Mouse (Mus musculus) E14TG2a.4 (cell line): Measurements from ENCODE around the gene Ddx10.

Experiments
- H3K27me3 ChIP-seq: 2 replicates; pipeline ENCODE4 v1.6.1; 2014; ENCODE audit warnings: low read length, control low read depth; ENCODE audit not compliant: insufficient read depth
- H3K36me3 ChIP-seq: 2 replicates; pipeline ENCODE4 v1.6.1; 2014; ENCODE audit warnings: low read length, control low read depth; ENCODE audit not compliant: insufficient read depth
- H3K4me1 ChIP-seq: replicated peaks from 2 replicates; pipeline ENCODE4 v1.6.1; 2014; ENCODE audit warnings: low read depth, low read length, control low read depth
- H3K4me3 ChIP-seq: replicated peaks from 2 replicates; pipeline ENCODE4 v1.5.1; 2014; ENCODE audit warnings: mild to moderate bottlenecking, low read length
- H3K9me3 ChIP-seq: 2 replicates; pipeline ENCODE4 v1.6.1; 2014; ENCODE audit warnings: low read length, control low read depth
- CTCF ChIP-seq: conservative IDR thresholded peaks from 2 replicates; pipeline ENCODE4 v1.5.1; 2014; ENCODE audit warnings: low read length
- NANOG ChIP-seq: IDR thresholded peaks from 2 replicates; pipeline ENCODE4 v1.6.1; 2014; ENCODE audit warnings: borderline replicate concordance, low read length, mixed read lengths
- POU5F1 ChIP-seq: IDR thresholded peaks from 2 replicates; pipeline ENCODE4 v1.6.1; 2014; ENCODE audit warnings: low read length, borderline replicate concordance

Ddx10 gene

GRCm38 (mm10) chr9:53074443-53074842 lies 173.4 kb downstream of the Ddx10 start:
- TF ChIP-seq CTCF (no peak), NANOG (no peak), POU5F1 (no peak)
- Histone ChIP-seq H3K9me3 (no peaks in the 10 kb centered on the region), H3K36me3 (no peaks in the 10 kb centered on the region)

GRCm38 (mm10) chr9:53073576-53074112 lies 174.2 kb downstream of the Ddx10 start:
- no peaks in the 10 kb centered on the region for H3K27me3 ChIP-seq
- H3K36me3 ChIP-seq, result no peaks in the 10 kb centered on the region
- H3K4me3 ChIP-seq, result no peak overlapping the region
- H3K4me1 ChIP-seq, result peaks cover 16% of the 10 kb centered on the region
- no peak for TF ChIP-seq CTCF
- no peak for TF ChIP-seq NANOG
- TF ChIP-seq POU5F1, result no peak
- no peaks in the 10 kb centered on the region for H3K9me3 ChIP-seq

More at GRCm38 (mm10) chr9:53074443-53074842, 173.4 kb downstream of the Ddx10 start:
- peaks cover 16% of the 10 kb centered on the region for H3K4me1 ChIP-seq
- H3K4me3 ChIP-seq, result no peak overlapping the region
- H3K27me3 ChIP-seq, result no peaks in the 10 kb centered on the region

- TF ChIP-seq CTCF (no peak), POU5F1 (no peak), NANOG (no peak)
- Histone ChIP-seq H3K36me3 (no peaks in the 10 kb centered on the region), H3K4me3 (no peak overlapping the region), H3K27me3 (no peaks in the 10 kb centered on the region), H3K9me3 (no peaks in the 10 kb centered on the region), H3K4me1 (peaks cover 11% of the 10 kb centered on the region)
Observed at GRCm38 (mm10) chr9:53072088-53072487, 175.8 kb downstream of the Ddx10 start.

- TF ChIP-seq CTCF (no peak), NANOG (no peak), POU5F1 (no peak)
- Histone ChIP-seq H3K27me3 (no peaks in the 10 kb centered on the region), H3K36me3 (no peaks in the 10 kb centered on the region), H3K9me3 (no peaks in the 10 kb centered on the region), H3K4me1 (peaks cover under 1% of the 10 kb centered on the region; the same call in 1 of the 2 replicates), H3K4me3 (no peak overlapping the region)
Observed at GRCm38 (mm10) chr9:53070875-53071524, 176.9 kb downstream of the Ddx10 start.

DNA sequence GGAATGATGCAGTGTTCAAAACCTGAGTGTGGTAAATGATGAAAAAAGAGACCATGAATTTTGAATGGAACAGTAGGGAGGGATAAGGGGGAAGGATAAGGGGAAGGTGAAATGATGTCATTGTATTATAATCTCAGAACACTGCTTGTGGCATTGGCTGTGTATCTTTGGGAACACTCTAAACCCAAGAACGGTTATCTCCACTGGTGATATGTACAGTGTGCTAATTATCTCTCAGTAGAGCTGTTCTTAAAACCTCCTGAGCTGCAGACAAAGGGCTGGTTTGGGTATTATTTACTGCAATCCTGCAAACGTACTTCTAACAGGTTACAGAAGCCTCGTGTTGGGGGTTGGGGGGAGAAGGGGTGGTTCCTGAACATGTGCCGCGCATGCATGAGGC lies 179.7 kb downstream of the Ddx10 start:
- H3K9me3 ChIP-seq, result no peaks in the 10 kb centered on the region
- no peaks in the 10 kb centered on the region for H3K36me3 ChIP-seq
- no peak overlapping the region for H3K4me3 ChIP-seq
- H3K4me1 ChIP-seq, result no peaks in the 10 kb centered on the region
- no peak for TF ChIP-seq POU5F1
- H3K27me3 ChIP-seq, result no peaks in the 10 kb centered on the region

DNA sequence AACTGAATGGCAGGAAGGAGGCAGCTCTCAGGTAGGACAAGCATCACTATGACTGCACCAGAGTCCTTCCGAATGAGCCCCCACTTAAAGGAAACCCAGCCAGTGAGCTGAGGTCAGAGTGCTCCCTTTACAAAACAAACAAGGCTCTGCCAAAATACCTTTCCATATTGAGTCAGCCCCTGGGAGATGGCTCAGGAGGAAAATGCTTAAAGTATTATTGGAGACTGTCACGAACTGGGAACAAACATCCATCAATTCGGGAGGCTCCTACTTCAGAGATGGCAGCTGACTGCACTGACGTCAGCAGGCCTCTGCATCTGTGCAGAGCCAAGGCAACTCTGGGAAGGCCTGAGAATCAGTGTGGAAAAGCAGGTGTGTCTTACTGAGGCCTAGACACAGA lies 181.4 kb downstream of the Ddx10 start:
- Histone ChIP-seq H3K4me3 (no peak overlapping the region), H3K4me1 (no peaks in the 10 kb centered on the region), H3K9me3 (no peaks in the 10 kb centered on the region), H3K36me3 (no peaks in the 10 kb centered on the region), H3K27me3 (no peaks in the 10 kb centered on the region)
- no peak for TF ChIP-seq NANOG
- TF ChIP-seq CTCF, result no peak
- TF ChIP-seq POU5F1, result no peak

- Histone ChIP-seq H3K4me1 (no peaks in the 10 kb centered on the region), H3K27me3 (no peaks in the 10 kb centered on the region), H3K4me3 (no peak overlapping the region), H3K9me3 (no peaks in the 10 kb centered on the region), H3K36me3 (no peaks in the 10 kb centered on the region)
- TF ChIP-seq CTCF, result no peak
- no peak for TF ChIP-seq NANOG
- TF ChIP-seq POU5F1, result no peak
Observed at GRCm38 (mm10) chr9:53065028-53065427, 182.8 kb downstream of the Ddx10 start.

DNA sequence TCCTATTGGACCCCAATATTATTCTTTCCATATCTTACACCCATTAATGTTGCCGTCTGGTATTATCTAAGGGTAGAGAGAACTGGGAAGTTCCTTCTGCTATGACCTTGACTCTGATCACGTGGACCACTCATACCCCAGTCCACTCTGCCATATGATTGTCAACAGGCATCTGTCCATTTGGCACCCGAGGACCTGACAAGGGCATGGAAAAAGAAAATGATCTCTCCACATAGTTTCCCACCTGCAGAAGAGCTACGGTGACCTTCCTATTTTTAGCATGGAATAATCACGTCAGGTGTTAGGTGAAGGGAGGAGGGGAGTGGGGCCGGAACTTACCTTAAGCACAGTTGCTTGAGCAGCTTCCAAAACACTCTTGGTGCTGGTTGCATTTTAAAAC lies 183.3 kb downstream of the Ddx10 start:
- no peaks in the 10 kb centered on the region for H3K27me3 ChIP-seq
- no peaks in the 10 kb centered on the region for H3K36me3 ChIP-seq
- TF ChIP-seq CTCF (no peak), NANOG (no peak), POU5F1 (no peak)
- H3K9me3 ChIP-seq, result no peaks in the 10 kb centered on the region
- H3K4me1 ChIP-seq, result no peaks in the 10 kb centered on the region
- no peak overlapping the region for H3K4me3 ChIP-seq

DNA sequence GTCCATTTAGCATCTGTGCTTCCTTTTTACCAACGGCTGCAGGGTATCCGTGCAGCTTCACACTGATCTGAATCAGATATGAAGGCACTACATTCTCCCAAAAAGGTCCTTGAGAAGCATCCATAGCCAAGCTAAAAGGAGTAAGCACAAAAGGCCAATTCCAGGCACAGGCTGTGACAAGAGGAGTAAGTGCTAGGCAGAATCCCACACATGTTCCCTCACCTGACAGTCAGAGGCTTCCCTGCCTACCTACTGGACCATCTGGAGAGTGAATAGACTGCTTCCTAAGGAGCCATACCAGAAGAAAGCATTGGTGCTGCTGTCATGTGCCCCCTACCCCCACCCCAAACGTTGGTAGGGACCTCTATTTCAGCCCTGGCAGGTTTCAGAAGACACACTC lies 192.5 kb downstream of the Ddx10 start:
- no peak for TF ChIP-seq NANOG
- no peak for TF ChIP-seq CTCF
- no peak for TF ChIP-seq POU5F1
- Histone ChIP-seq H3K36me3 (no peaks in the 10 kb centered on the region), H3K27me3 (no peaks in the 10 kb centered on the region), H3K4me3 (no peak overlapping the region), H3K4me1 (no peaks in the 10 kb centered on the region), H3K9me3 (no peaks in the 10 kb centered on the region)
